Comparison of ENCODE assay signal across 8 mouse cellular contexts in the genomic region with DNA sequence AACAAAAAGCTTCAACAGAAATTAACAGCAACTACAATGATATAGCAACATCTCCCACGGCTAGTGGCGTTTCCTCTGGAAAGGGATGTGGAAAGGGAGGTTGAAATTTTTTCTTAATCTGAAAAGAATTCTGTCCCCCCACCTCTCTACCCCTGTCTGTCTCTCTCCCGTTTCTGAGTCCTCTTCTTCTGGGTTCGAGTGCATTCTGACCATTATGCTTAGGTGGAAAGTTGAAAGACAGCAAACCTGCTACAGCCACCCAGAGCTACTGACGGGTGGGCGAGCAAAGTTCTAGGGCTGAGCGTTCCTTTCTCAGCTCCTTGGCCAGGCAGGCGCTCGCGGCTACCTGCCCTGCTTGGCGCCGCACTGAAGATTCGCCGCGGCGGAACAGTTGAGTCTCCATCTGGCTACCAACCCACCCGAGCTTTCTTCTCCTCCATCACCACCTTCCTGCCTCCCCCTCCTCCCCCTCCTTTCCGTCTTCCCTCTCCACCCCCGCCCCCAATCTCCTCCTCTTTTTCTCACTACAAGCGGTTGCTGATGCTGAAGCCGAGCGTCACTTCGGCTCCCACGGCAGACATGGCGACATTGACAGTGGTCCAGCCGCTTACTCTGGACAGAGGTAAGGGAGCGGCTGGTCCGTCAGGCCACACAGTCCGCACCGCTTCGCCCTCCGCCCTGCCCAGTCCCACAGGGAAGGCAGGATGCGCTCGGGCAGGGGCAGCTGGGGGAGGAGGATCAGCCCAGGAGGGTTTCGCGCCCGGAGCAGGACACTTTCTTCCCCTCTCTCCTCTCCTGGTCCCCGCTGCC. TPM values are rescaled to one million over a fixed set of nuclear protein-coding genes. Genes with fewer than 3 reads are reported as not detected.
DNase-seq lines count a peak whose midpoint lies in the region; ATAC-seq and TF ChIP-seq lines count a peak whose summit lies in the region.

A gene (plus strand): TSS at position 366 of the 810 bp plus-strand sequence.

- CTCF ChIA-PET in Patski (lab: Charles Lee), result interaction anchor here (1.4 kb wide), 1 partner anchor 119 kb away, joined by 3 read pairs; no protein-coding TSS in a partner anchor

- 3% methylated on average over 38 of the region's 38 CpGs for WGBS in forebrain, embryonic 11.5 days
- 1% methylated on average over 38 of the region's 38 CpGs for WGBS in intestine, embryonic 15.5 days
- 3% methylated on average over 38 of the region's 38 CpGs for WGBS in limb, embryonic 12.5 days
- WGBS in olfactory bulb, adult 2 months, result 1% methylated on average over 38 of the region's 38 CpGs

- H3K9me3 ChIP-seq in forebrain, embryonic 11.5 days (ENCODE audit: control insufficient read depth, low read length), result no peaks in the 10 kb centered on the region
- no peaks in the 10 kb centered on the region for H3K9me3 ChIP-seq in intestine, embryonic 15.5 days
- no peaks in the 10 kb centered on the region for H3K9me3 ChIP-seq in limb, embryonic 12.5 days

- no peaks in the 10 kb centered on the region for H3K4me1 ChIP-seq in forebrain, embryonic 11.5 days (replicated peaks; ENCODE audit: control insufficient read depth, insufficient read depth, low read length)
- no peaks in the 10 kb centered on the region for H3K4me1 ChIP-seq in intestine, embryonic 15.5 days (replicated peaks)
- H3K4me1 ChIP-seq in limb, embryonic 12.5 days (replicated peaks), result no peaks in the 10 kb centered on the region; the same call in 1 of the 2 replicates
- H3K4me1 ChIP-seq in olfactory bulb, adult 2 months (ENCODE audit: control insufficient read depth, insufficient read depth, low read length), result 0 out of 2 replicates have a peak, but pooled peaks cover 3% of the 10 kb centered on the region

- POLR2A ChIA-PET in Patski (lab: Charles Lee), result interaction anchor here (0.6 to 0.8 kb wide), 2 partner anchors 9 to 33 kb away, joined by 3 read pairs; no protein-coding TSS in a partner anchor

- TF ChIP-seq POLR2A in olfactory bulb, adult 2 months (IDR thresholded peaks at IDR 0.05; ENCODE audit: insufficient read depth, low read depth, low read length), result peak; percentile 24; the same call in 1 of the 2 replicates

- H3K36me3 ChIP-seq in forebrain, embryonic 11.5 days (ENCODE audit: control insufficient read depth, insufficient read depth, low read length), result no peaks in the 10 kb centered on the region
- no peaks in the 10 kb centered on the region for H3K36me3 ChIP-seq in intestine, embryonic 15.5 days
- H3K36me3 ChIP-seq in limb, embryonic 12.5 days, result no peaks in the 10 kb centered on the region

- peak; percentile 65 for ATAC-seq in Patski
- ATAC-seq in forebrain, embryonic 11.5 days (replicated peaks; ENCODE audit: low FRiP score), result peak; percentile 83
- ATAC-seq in intestine, embryonic 15.5 days, result peak; percentile 50
- ATAC-seq in limb, embryonic 12.5 days (ENCODE audit: insufficient number of reproducible peaks, insufficient read depth, low FRiP score, low TSS enrichment, low read depth), result peak; percentile 71; the same call in 1 of the 2 replicates
- no peak for ATAC-seq in inflammation-experienced regulatory T-cells, adult 6 months

- in situ Hi-C loops in Patski (cut with MboI; ENCODE audit: low pct_unique_long_range_greater_than_20kb), result loop anchor here (10.0 kb wide), 1 partner anchor 113 kb away; no protein-coding TSS in a partner anchor

- no peak for TF ChIP-seq CTCF in Patski (IDR thresholded peaks at IDR 0.05)
- TF ChIP-seq CTCF in olfactory bulb, adult 2 months (IDR thresholded peaks at IDR 0.05; ENCODE audit: insufficient read depth, low read depth, low read length), result no peak

- H3K27ac ChIP-seq in forebrain, embryonic 11.5 days (ENCODE audit: low read depth, low read length), result no peak within 1 kb of the TSS
- peak within 1 kb of the TSS; percentile 36; the same call in 1 of the 2 replicates for H3K27ac ChIP-seq in intestine, embryonic 15.5 days
- no peak within 1 kb of the TSS for H3K27ac ChIP-seq in limb, embryonic 12.5 days
- peak within 1 kb of the TSS; percentile 90 for H3K27ac ChIP-seq in olfactory bulb, adult 2 months (ENCODE audit: insufficient read depth, low read depth, low read length)

- H3K9ac ChIP-seq in forebrain, embryonic 11.5 days (ENCODE audit: low read length), result peak within 1 kb of the TSS; percentile 60
- H3K9ac ChIP-seq in intestine, embryonic 15.5 days, result peak within 1 kb of the TSS; percentile 58
- H3K9ac ChIP-seq in limb, embryonic 12.5 days (replicated peaks), result peak within 1 kb of the TSS; percentile 69

- H3K27me3 ChIP-seq in Patski, result peaks cover 3% of the 10 kb centered on the region
- H3K27me3 ChIP-seq in forebrain, embryonic 11.5 days (ENCODE audit: control insufficient read depth, insufficient read depth, low read length), result peaks cover 13% of the 10 kb centered on the region
- H3K27me3 ChIP-seq in intestine, embryonic 15.5 days (replicated peaks), result 0 out of 2 replicates have a peak, but pooled peaks cover 3% of the 10 kb centered on the region
- peaks cover 41% of the 10 kb centered on the region for H3K27me3 ChIP-seq in limb, embryonic 12.5 days

- H3K4me3 ChIP-seq in forebrain, embryonic 11.5 days (ENCODE audit: low read depth, low read length), result peak within 1 kb of the TSS; percentile 47
- H3K4me3 ChIP-seq in intestine, embryonic 15.5 days (replicated peaks), result peak within 1 kb of the TSS; percentile 66
- H3K4me3 ChIP-seq in limb, embryonic 12.5 days (replicated peaks), result peak within 1 kb of the TSS; percentile 65
- peak within 1 kb of the TSS; percentile 84 for H3K4me3 ChIP-seq in olfactory bulb, adult 2 months (ENCODE audit: insufficient read depth, low read depth, low read length)

- peak; percentile 13 to 71 for DNase-seq in adrenal gland, adult (ENCODE audit: inconsistent age in 2 of 2, low spot score in 1 of 2)
- no peak for DNase-seq in adrenal gland, postnatal 4 days (ENCODE audit: low spot score in 2 of 2)
- DNase-seq in Patski (ENCODE audit: low read depth, low spot score), result no peak
- DNase-seq in forebrain, embryonic 11.5 days (ENCODE audit: low spot score), result peak; percentile 65

- H3K4me2 ChIP-seq in forebrain, embryonic 11.5 days (ENCODE audit: low read depth, low read length, severe bottlenecking), result peak within 1 kb of the TSS; percentile 94
- H3K4me2 ChIP-seq in intestine, embryonic 15.5 days (replicated peaks), result peak within 1 kb of the TSS; percentile 99
- peak within 1 kb of the TSS; percentile 99 for H3K4me2 ChIP-seq in limb, embryonic 12.5 days

RNA-seq across cellular contexts. Expression of the gene that starts here (rescaled TPM):
- total RNA-seq in adrenal gland, postnatal 4 days (2021), result 1 to 10 TPM; 2.3 to 2.4 TPM
- 0.54 TPM for polyA plus RNA-seq in Patski (2021)
- 3.6 and 3.9 TPM in 2 replicates for polyA plus RNA-seq in forebrain, embryonic 11.5 days (2014; fragmentation: Nextera tagmentation; extraction: Ambion mirVana)
- polyA plus RNA-seq in intestine, embryonic 15.5 days (2015; fragmentation: Nextera tagmentation; extraction: Ambion mirVana), result 4.5 and 4.7 TPM in 2 replicates
- 2.4 and 2.9 TPM in 2 replicates for polyA plus RNA-seq in limb, embryonic 12.5 days (2016; fragmentation: Nextera tagmentation; extraction: Ambion mirVana)
- not detected in 2 replicates for polyA plus RNA-seq in olfactory bulb, adult 2 months (2012; ENCODE audit: insufficient read depth, insufficient read length, low replicate concordance, missing spikeins)
- under 1 TPM in 1 of 3 experiments, not detected in 2; 0.13 TPM for polyA plus RNA-seq in inflammation-experienced regulatory T-cells, adult 6 months (2017; shearing (Covaris generic))

Comparison
In these comparisons a context has a peak if more than half of its experiments do, and no peak if none do; other contexts are left out.
1. DNase-seq: peak in adrenal gland, adult (2 of 2) and forebrain, embryonic 11.5 days (single experiment); none in adrenal gland, postnatal 4 days (0 of 2) and Patski (single experiment).
2. Peak in ATAC-seq in Patski; RNA of the gene not detected or under 1 TPM.
3. H3K27ac ChIP-seq: peak in intestine, embryonic 15.5 days (single experiment) and olfactory bulb, adult 2 months (single experiment); none in forebrain, embryonic 11.5 days (single experiment) and limb, embryonic 12.5 days (single experiment).
4. Peak in every context shown above with its lines, with median percentiles within 50 percentile points of each other: H3K4me2 ChIP-seq, H3K4me3 ChIP-seq and H3K9ac ChIP-seq.